Mouse (Mus musculus): ENCODE data around the gene Cluh.

Cluh gene

GRCm38 (mm10) chr11:74664279-74664678, 15.0 kb downstream of the Cluh start:
- TF ChIP-seq GATA4 (IDR thresholded peaks at IDR 0.05; ENCODE audit: insufficient replicate concordance, low read length), result no peak

- no peak for TF ChIP-seq GATA4 (IDR thresholded peaks at IDR 0.05; ENCODE audit: insufficient replicate concordance, low read length)
Measured at GRCm38 (mm10) chr11:74664906-74665305, 15.6 kb downstream of the Cluh start.

- no peak for TF ChIP-seq GATA4 (IDR thresholded peaks at IDR 0.05; ENCODE audit: insufficient replicate concordance, low read length)
Measured at GRCm38 (mm10) chr11:74665631-74666283, 16.5 kb downstream of the Cluh start.

GRCm38 (mm10) chr11:74666284-74666652, 17.0 kb downstream of the Cluh start:
- no peak for TF ChIP-seq GATA4 (IDR thresholded peaks at IDR 0.05; ENCODE audit: insufficient replicate concordance, low read length)

GRCm38 (mm10) chr11:74666776-74667581, 17.7 kb downstream of the Cluh start:
- TF ChIP-seq GATA4 (IDR thresholded peaks at IDR 0.05; ENCODE audit: insufficient replicate concordance, low read length), result no peak

GRCm38 (mm10) chr11:74667582-74668010, 18.3 kb downstream of the Cluh start:
- TF ChIP-seq GATA4 (IDR thresholded peaks at IDR 0.05; ENCODE audit: insufficient replicate concordance, low read length), result no peak

GRCm38 (mm10) chr11:74668466-74668865, 19.2 kb downstream of the Cluh start:
- TF ChIP-seq GATA4 (IDR thresholded peaks at IDR 0.05; ENCODE audit: insufficient replicate concordance, low read length), result no peak

GRCm38 (mm10) chr11:74668971-74669370, 19.7 kb downstream of the Cluh start:
- no peak for TF ChIP-seq GATA4 (IDR thresholded peaks at IDR 0.05; ENCODE audit: insufficient replicate concordance, low read length)

- no peak for TF ChIP-seq GATA4 (IDR thresholded peaks at IDR 0.05; ENCODE audit: insufficient replicate concordance, low read length)
Measured at GRCm38 (mm10) chr11:74670151-74670550, 20.9 kb downstream of the Cluh start.

GRCm38 (mm10) chr11:74671013-74671412, 21.7 kb downstream of the Cluh start:
- TF ChIP-seq GATA4 (IDR thresholded peaks at IDR 0.05; ENCODE audit: insufficient replicate concordance, low read length), result no peak

GRCm38 (mm10) chr11:74671839-74672238, 22.5 kb downstream of the Cluh start:
- TF ChIP-seq GATA4 (IDR thresholded peaks at IDR 0.05; ENCODE audit: insufficient replicate concordance, low read length), result no peak

- TF ChIP-seq GATA4 (IDR thresholded peaks at IDR 0.05; ENCODE audit: insufficient replicate concordance, low read length), result peak; percentile 75
Measured at GRCm38 (mm10) chr11:74672901-74673513, 23.7 kb downstream of the Cluh start.

GRCm38 (mm10) chr11:74673561-74673960, 24.3 kb downstream of the Cluh start:
- no peak for TF ChIP-seq GATA4 (IDR thresholded peaks at IDR 0.05; ENCODE audit: insufficient replicate concordance, low read length)

GRCm38 (mm10) chr11:74674713-74675112, 25.4 kb downstream of the Cluh start:
- no peak for TF ChIP-seq GATA4 (IDR thresholded peaks at IDR 0.05; ENCODE audit: insufficient replicate concordance, low read length)

- TF ChIP-seq GATA4 (IDR thresholded peaks at IDR 0.05; ENCODE audit: insufficient replicate concordance, low read length), result no peak
Measured at GRCm38 (mm10) chr11:74675156-74675555, 25.9 kb downstream of the Cluh start.

- TF ChIP-seq GATA4 (IDR thresholded peaks at IDR 0.05; ENCODE audit: insufficient replicate concordance, low read length), result no peak
Measured at GRCm38 (mm10) chr11:74692151-74692550, 42.9 kb downstream of the Cluh start.

Data from liver, adult (tissue).